Mouse (Mus musculus): Measurements from ENCODE around the gene Slx4. TPM values are rescaled to one million over a fixed set of nuclear protein-coding genes. Genes with fewer than 3 reads are reported as not detected.
"Not testable (repeated sequence)": the region's sequence is repeated elsewhere in the genome, so short reads cannot be mapped to it uniquely, and the experiment has no call there.

Slx4 gene
- total RNA-seq, 2 experiments from 2014 or later, result 63.3 to 65.5 TPM

DNA sequence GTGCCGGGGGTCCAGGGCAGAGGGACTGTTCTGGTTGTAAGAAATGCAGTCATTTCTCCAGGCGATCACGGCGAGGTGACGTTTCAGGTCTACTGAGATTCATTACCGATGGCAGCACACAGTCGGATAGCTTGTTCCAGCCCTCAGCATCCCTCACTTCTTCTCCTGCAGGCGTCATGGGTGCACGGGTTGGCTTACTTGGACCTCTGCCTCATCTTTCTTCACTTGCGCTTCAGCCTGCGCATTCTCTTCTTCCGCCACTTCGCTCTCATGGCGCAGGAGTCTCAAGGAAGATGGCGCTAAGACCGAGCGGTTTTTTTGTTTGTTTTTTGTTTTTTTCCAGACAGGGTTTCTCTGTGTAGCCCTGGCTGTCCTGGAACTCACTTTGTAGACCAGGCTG is 13.2 kb upstream of the Slx4 start:
- intact Hi-C loops (cut with DNase I); DNase-seq (ENCODE audit: low spot score in 2 of 2): not testable (repeated sequence)

DNA sequence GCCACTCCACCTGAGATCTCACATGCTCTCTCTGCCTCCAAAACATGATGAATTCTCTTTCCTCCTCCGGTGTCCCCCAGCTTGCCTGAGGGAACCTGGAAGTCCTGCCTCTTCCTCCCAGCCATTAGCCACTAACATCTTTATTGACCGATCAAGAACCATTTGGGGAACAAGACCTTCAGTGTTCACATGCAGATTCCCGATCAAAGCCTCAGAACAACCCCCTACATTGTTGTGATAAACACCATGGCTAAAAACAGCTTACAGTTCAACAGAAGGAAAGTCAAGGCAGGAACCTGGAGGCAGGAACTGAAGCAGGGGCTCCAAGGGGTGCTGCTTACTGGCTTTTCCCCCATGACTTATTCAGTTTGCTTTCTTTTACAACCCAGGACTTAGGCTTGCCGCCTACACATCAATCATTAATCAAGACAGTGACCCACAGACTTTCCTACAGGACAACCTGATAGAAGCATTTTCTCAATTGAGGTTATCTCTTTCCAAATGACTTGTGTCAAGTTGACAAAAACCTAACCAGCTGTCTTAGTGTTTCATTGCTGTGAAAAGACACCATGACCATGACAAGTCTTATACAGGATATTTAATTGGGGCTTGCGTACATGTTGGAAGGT is 10.6 kb upstream of the Slx4 start:
- DNase-seq (ENCODE audit: low spot score in 2 of 2), result no peak
- intact Hi-C loops (cut with DNase I), result no loop called here

DNA sequence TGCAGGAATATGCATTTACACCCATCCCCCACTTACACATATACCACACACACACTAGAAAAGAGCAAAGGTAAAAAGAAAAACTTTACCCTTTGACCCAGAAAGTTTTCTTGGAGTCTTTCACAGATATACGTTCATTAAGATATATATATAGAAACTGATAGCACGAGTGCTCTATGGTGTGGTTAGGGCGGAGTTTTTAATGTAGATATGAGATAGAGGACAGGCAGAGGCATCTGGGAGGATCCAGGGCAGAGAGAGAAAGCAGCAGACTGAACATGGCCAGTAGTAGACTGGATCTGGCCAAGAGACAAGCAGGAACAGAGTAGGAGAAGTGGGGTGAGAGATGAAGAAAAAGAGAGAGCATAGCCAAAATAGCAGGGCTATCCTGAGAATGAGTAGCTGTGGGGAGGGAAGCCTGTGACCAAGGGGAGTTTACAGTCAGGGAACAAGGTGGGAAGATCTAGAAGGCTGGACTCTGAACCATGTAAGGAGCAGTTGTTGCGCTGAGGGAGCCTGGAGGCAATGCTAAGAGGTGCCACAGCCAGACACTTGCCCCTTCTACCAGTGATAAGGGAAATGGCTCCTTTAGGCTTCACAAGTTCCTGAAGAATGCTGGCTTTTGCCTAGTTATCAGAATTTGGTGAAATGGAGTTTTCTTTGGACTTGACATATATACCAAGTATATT is 9.5 kb upstream of the Slx4 start:
- intact Hi-C loops (cut with DNase I), result no loop called here
- no peak for DNase-seq (ENCODE audit: low spot score in 2 of 2)

DNA sequence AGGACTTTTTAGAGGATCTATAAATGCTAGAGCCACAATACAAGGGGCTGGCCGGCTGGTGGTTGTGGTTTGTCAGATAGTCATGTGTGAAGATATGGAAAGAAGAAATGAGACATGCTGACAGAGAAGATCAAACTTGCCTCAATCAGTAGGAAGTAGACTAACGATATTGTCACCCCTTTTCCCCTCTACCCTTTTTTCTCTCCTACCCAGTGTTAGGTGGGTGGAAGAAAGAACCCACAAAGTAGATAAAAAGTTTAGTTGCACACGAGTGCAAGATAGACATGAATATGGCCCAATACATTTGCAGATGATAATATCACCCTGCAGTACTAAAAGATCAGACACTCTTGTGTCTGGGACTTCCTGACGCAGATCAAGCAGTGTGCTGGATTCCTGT is 15.2 kb downstream of the Slx4 start:
- intact Hi-C loops (cut with DNase I), result no loop called here
- DNase-seq (ENCODE audit: low spot score in 2 of 2), result no peak

DNA sequence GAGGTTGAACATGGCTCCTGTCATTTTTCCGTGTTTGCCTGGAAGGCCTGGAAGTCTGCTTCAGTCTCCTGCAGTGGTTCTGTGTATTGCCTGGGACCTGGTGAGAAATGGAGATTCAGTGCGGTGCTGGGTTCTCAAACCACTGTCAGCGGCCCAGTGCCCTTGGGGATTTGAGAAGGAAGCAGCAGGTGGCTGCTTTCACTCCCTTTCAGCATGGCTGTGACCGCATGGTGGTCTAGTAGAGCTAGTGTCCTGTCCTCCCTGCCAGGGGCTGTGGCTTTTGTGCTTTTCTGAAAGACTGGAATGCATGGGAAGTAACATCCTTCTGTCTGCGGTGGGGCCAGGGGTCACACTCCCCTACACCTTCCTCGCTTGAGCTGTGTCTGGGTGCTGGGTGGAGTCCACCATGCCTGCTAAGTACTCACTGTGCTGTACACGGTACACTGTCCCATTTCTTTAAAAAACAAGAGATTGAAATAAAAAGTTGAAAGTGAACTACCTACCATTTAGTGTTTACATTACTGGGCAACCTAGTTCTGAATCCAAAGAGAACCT is 20.3 kb downstream of the Slx4 start:
- no peak for DNase-seq (ENCODE audit: low spot score in 2 of 2)
- intact Hi-C loops (cut with DNase I), result loop anchor here (5.0 kb wide), 1 partner anchor 61 kb away; no protein-coding TSS in a partner anchor

DNA sequence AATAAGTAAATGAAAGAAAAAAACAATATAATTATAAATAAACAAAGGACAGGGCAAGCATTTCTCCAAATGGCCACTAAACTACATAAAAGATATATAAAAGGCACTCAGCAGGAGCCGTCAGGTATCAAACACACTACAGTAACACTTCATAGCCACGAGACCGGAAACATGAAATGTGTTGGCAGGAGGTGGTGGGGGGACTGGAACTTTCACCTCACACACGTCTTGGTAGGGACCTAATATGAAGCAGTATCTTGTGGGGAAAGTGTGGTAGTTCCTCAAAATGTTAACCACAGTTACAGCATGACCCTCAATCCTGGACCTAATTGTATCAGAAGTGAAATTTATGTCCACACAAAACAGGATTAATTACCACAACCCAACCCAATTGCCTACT is 21.4 kb downstream of the Slx4 start:
- intact Hi-C loops (cut with DNase I), result loop anchor here (5.0 kb wide), 1 partner anchor 60 kb away; no protein-coding TSS in a partner anchor

DNA sequence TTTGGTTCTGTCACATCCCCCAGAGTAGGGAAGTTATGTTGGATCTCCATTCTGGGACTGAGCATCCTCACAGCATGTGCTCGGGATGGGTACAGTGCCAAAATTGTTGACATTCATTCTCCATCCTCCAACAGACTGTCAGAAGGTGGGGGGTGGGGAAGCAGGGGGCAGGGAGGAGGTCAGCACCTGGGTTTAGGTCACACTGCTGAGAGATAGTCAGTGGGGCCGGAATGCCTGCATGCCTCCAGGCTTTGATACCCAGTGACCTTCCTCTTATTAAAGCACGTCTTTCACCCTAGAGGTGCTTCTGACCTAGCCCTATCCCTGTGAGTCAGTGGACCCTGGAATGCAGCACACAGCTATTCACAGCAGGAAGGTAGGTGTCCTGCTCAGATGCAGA is 26.9 kb downstream of the Slx4 start:
- intact Hi-C loops (cut with DNase I), result no loop called here
- no peak for DNase-seq (ENCODE audit: low spot score in 2 of 2)

More for the DNA sequence above, 21.4 kb downstream of the Slx4 start:
- DNase-seq (ENCODE audit: low spot score in 2 of 2), result no peak

DNA sequence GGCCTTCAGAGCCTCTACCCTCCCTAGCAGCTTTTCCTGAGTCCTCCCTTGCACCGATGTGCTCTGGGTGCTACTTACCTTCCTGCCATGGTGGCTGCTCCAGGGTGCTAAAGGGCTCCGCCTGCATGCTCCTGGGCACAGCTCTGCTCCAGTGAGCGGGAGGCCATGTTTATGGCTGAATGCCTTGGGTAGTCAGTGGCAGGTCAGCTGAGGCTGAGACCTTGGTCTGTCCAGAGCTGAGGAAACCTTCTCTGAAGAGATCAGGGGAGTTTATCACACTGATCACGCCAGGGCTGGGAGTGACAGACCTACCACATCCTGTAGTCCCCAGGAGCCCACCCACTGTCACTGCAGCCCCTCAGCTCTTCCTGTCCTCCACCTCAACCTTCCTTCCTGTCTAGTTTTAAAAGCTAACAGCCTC is 27.3 kb downstream of the Slx4 start, which contains the start of gene Nlrc3:
Gene Nlrc3 (minus strand): TSS at position 382 of the 421 bp plus-strand sequence.
- DNase-seq (ENCODE audit: low spot score in 2 of 2), result no peak
- intact Hi-C loops (cut with DNase I), result no loop called here

DNA sequence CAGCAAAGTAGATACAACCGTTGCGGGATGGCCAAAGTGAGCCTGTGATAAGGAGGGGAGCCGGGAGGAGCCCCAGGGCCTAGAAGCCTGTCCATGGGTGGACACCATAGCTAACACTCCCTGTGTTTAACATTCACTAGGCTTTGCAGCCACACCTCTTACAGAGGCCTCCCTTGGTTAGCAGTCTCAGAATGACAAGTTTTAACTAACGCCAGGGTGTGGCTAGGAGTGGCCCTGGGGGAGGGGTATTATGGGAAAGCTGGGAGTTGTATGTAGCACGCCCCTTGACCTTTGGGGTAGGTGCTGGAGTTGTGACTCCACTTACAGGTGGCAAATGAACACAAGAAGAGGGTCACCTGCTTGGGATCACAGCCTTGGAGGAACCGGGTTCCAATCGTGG is 27.9 kb downstream of the Slx4 start:
- no peak for DNase-seq (ENCODE audit: low spot score in 2 of 2)
- intact Hi-C loops (cut with DNase I), result no loop called here

DNA sequence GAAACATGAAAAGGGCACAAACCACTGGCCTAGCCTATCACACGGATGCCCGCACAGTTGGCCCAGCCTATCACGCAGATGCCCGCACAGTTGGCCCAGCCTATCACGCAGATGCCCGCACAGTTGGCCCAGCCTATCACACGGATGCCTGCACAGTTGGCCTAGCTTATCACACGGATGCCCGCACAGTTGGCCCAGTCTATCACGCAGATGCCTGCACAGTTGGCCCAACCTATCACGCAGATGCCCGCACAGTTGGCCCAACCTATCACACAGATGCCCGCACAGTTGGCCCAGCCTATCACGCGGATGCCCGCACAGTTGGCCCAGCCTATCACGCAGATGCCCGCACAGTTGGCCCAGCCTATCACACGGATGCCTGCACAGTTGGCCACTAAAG is 29.1 kb downstream of the Slx4 start:
- intact Hi-C loops (cut with DNase I); DNase-seq (ENCODE audit: low spot score in 2 of 2): not testable (repeated sequence)

DNA sequence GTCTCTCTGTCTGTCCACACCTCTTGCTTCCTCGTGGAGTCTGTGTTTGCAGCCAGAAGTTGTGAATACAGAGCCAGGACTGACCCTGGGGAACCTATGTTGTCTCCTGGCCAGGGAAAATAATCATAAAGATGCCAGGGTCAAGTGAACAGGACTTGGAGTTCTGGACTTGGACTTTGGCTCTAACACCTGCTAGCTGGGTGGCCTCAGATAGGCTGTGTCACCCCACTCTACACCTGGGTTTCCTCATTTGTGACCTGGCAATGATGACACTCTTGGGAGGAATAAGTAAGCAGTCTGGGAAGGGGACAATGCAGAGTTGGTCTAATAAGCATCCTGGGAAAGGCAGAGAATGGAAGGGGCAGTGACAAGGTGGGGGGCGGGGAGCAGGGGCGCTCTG is 38.0 kb downstream of the Slx4 start:
- no peak for DNase-seq (ENCODE audit: low spot score in 2 of 2)
- intact Hi-C loops (cut with DNase I), result no loop called here

DNA sequence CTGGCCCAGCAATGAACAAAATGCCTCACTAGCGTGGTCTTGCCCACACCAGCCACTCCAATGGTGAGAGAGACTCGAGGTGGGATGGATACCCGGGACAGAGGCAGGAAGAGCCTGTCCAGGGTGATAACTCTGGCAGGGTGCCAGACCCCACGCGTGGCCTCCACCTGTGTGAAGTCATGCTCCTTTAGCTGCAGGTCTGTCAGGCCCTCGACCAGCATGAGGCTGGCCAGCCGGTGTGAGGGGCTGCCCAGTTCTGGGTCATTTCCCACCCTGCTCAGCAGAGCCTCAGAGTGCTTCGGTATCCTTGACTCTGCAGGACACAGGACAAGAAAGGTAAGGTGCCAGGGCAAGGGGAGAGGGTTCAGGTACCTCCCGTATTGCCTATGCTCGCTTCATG is 38.6 kb downstream of the Slx4 start:
- DNase-seq (ENCODE audit: low spot score in 2 of 2), result no peak
- intact Hi-C loops (cut with DNase I), result no loop called here

DNA sequence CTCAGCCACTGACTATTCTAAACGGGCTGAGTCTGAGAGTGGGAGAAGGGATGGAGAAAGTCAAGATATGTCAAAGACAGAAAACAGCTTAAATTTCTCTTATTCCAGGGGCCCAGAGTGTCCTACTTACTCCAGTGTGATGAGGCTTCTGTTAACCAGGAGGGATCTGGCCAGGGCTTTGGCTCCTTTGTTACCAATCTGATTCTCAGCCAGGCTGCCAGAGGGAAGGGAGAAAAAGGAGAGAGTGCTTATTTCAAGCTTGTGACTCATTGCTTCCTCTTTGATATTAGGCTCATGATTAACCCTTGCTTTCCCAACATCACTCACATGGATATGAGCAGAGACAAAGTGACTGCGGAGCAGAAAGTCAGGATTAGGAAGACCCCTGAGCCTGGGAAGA is 44.3 kb downstream of the Slx4 start:
- DNase-seq (ENCODE audit: low spot score in 2 of 2), result no peak
- intact Hi-C loops (cut with DNase I), result no loop called here

DNA sequence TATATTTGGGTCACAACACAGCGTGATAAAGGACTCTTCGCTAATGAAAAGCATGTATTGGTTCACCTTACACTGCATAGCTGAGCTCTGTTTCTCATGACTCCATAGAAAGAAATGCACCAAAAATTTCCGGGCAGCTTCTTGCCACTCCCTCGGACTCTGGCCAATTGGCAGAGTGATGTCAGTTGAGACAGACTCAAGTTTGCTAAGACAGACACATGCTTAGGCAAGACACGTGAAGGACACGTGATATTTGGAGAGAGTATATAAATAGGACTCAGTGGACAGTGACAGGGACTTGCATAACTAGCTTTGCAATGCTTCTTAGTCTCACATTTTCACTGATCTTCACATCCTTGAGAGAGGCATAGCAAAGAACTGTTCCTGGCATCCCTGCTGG is 47.2 kb downstream of the Slx4 start:
- intact Hi-C loops (cut with DNase I), result no loop called here
- peak in 1 of 2 experiments; percentile 13 for DNase-seq (ENCODE audit: low spot score in 2 of 2)

DNA sequence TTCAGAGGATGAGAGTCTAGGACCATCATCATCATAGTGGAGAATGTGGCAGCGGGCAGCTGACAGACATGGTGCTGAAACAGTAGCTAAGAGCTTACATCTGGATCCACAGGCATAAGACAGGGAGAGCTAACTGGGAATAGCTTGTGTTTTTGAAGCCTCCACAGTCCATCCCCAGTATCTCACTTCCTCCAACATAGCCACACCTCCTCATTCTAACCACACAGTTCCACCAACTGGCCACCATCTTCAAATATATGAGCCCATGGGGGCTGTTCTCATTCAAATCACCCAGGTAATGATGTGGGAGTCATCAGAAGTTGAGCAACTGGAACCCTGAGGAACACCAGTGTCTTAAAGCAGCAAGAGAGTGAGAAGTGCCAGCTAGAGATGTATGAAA is 52.4 kb downstream of the Slx4 start:
- intact Hi-C loops (cut with DNase I), result no loop called here

DNA sequence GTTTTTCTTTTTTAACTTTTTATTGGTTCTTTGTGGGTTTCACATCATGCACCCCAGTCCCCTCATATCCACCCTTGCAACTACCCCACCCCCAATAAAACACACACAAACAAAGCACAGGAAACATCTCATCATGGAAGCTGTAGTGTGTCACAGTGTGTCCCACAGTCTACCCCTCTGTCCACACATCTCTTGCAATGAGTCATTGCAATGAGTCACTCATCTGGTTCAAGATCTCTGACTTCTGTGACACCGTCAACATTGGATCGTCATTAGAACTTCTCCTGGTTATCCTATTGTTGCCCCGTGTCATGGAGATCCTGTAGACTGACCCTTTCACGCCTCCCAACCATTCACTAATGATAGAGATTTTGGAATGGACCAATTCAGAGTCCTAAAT is 68.9 kb downstream of the Slx4 start:
- no peak for DNase-seq (ENCODE audit: low spot score in 2 of 2)
- intact Hi-C loops (cut with DNase I), result no loop called here

More for the DNA sequence above, 52.4 kb downstream of the Slx4 start:
- DNase-seq (ENCODE audit: low spot score in 2 of 2), result no peak

DNA sequence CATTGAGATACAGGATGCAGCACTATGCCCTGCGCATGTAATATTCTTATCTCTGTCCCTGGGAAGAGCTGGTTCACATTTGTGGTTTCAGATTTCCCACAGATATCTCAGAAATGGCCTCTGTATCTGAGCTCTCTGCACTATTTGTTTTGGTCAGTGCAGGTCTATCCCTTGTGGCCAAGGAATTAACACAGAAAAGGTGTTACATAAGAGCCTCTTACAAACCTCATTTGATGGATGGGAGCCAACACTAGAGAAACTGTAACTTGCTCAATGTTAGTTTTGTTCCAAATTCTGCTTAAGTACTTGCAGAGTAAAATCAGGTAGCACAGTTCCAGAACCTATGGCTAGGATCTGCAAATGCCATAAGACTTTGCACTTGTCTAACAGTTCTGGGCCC is 69.5 kb downstream of the Slx4 start:
- intact Hi-C loops (cut with DNase I), result no loop called here
- DNase-seq (ENCODE audit: low spot score in 2 of 2), result no peak

DNA sequence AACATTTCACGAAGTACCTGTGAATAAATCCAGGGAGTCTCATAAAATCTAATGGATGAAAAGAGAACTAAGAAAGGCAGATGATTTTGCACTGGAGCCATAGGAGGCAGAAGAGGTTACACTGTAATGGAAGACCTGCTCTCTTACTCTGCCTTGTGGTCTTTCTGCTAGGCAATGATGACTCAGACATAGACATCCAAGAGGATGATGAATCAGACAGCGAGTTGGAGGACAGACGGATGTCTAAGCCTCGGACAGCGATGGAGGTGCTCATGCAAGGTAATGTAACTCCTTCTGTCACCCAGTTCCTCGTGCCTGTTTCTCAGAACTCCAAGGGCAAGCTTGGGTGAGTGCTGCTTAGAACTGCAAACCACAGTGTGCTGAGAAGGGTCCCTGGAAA is 70.0 kb downstream of the Slx4 start:
- intact Hi-C loops (cut with DNase I), result no loop called here
- DNase-seq (ENCODE audit: low spot score in 2 of 2), result no peak

DNA sequence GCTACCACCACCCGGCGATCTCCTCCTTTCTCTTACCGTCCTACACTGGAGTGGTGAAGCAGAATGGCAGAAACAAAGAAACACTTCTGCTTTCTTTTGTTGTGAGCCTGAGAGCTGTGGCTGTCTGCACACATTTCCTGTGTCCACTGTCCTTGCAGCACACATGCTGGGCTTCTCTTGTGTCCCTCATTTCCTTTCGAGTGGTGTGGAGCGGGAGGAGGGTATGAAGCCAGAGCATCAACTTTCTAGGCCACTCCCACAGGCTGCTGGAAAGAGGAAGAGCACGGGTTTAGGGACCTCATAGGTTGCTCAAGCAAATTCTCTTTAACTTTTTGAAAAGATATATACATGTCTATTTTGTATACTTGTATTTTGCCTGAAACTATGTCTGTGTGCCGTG is 74.4 kb downstream of the Slx4 start:
- peak in 1 of 2 experiments; percentile 25 for DNase-seq (ENCODE audit: low spot score in 2 of 2)
- intact Hi-C loops (cut with DNase I), result no loop called here

Data from left cerebral cortex, postnatal 14 days (tissue).